Mouse (Mus musculus) MEL (cell line): ENCODE measurements around the gene Pttg1. TPM values are rescaled to one million over a fixed set of nuclear protein-coding genes. Genes with fewer than 3 reads are reported as not detected.

Experiments
- DNase-seq: peaks from one replicate; pipeline ENCODE4 v3.0.0; 2011; ENCODE audit warnings: low read depth, low spot score
- H3K27ac ChIP-seq: 2 replicates; pipeline ENCODE4 v1.5.1; 2012; ENCODE audit warnings: low read depth, mild to moderate bottlenecking, control low read depth, low read length, moderate library complexity; ENCODE audit not compliant: control insufficient read depth
- H3K27me3 ChIP-seq, 2 experiments: fragments of 150-350 bp in 1 of 2; sonication (generic) in 1 of 2; 2 replicates each; pipeline ENCODE4 v1.6.1; 2012; ENCODE audit warnings: low read length in 2 of 2, mild to moderate bottlenecking in 2 of 2, improper control_type of control experiment in 1 of 2, moderate library complexity in 1 of 2; ENCODE audit not compliant: insufficient read depth in 2 of 2, control insufficient read depth in 1 of 2
- H3K36me3 ChIP-seq, 2 experiments: 2 replicates each; pipeline ENCODE4 v1.6.1; 2012 to 2014; ENCODE audit warnings: low read length in 2 of 2, improper control_type of control experiment in 1 of 2, inconsistent platforms in 1 of 2, mild to moderate bottlenecking in 1 of 2; ENCODE audit not compliant: insufficient read depth in 2 of 2, control insufficient read depth in 1 of 2
- H3K4me1 ChIP-seq, 2 experiments: fragments of 150-350 bp in 1 of 2; sonication (generic) in 1 of 2; 2 replicates each; pipeline ENCODE4 v1.6.1; 2012; ENCODE audit warnings: low read length in 2 of 2, improper control_type of control experiment in 1 of 2, mild to moderate bottlenecking in 1 of 2; ENCODE audit not compliant: insufficient read depth in 2 of 2, control insufficient read depth in 1 of 2
- H3K4me3 ChIP-seq, 2 experiments: fragments of 150-350 bp in 1 of 2; sonication (generic) in 1 of 2; 2 replicates each; pipeline ENCODE4 v1.5.1; 2012; ENCODE audit warnings: low read depth in 2 of 2, low read length in 2 of 2, mild to moderate bottlenecking in 2 of 2, moderate library complexity in 2 of 2, control low read depth in 1 of 2, improper control_type of control experiment in 1 of 2; ENCODE audit not compliant: control insufficient read depth in 1 of 2, insufficient read depth in 1 of 2
- H3K79me2 ChIP-seq: 2 replicates; pipeline ENCODE4 v1.6.1; 2012; ENCODE audit warnings: mild to moderate bottlenecking, low read length, moderate library complexity; ENCODE audit not compliant: control insufficient read depth, poor library complexity, insufficient read depth
- H3K9ac ChIP-seq: 2 replicates; pipeline ENCODE4 v1.6.1; 2012; ENCODE audit warnings: low read depth, mild to moderate bottlenecking, control low read depth, low read length, moderate library complexity; ENCODE audit not compliant: control insufficient read depth, poor library complexity, severe bottlenecking
- H3K9me3 ChIP-seq: fragments of 150-350 bp; sonication (generic); replicated peaks from 2 replicates; pipeline ENCODE4 v1.6.1; 2012; ENCODE audit warnings: mild to moderate bottlenecking, low read length, improper control_type of control experiment, moderate library complexity; ENCODE audit not compliant: insufficient read depth
- BHLHE40 ChIP-seq: IDR thresholded peaks from 2 replicates; pipeline ENCODE4 v1.6.1; 2012; ENCODE audit warnings: low read depth, mild to moderate bottlenecking, inconsistent platforms, low read length, improper control_type of control experiment, borderline replicate concordance
- CHD1 ChIP-seq: IDR thresholded peaks from 2 replicates; pipeline ENCODE4 v1.6.1; 2012; ENCODE audit warnings: low read depth, mild to moderate bottlenecking, inconsistent platforms, low read length, improper control_type of control experiment
- CHD2 ChIP-seq: IDR thresholded peaks from 2 replicates; pipeline ENCODE4 v1.6.1; 2011; ENCODE audit warnings: low read length, improper control_type of control experiment
- CTCF ChIP-seq, 3 experiments: IDR thresholded peaks in 2 of 3; conservative IDR thresholded peaks in 1 of 3; 2 replicates each; pipeline ENCODE4 v1.5.1; 2011 to 2012; ENCODE audit warnings: low read length in 3 of 3, low read depth in 2 of 3, mild to moderate bottlenecking in 2 of 3, improper control_type of control experiment in 1 of 3, inconsistent platforms in 1 of 3, mixed read lengths in 1 of 3, moderate library complexity in 1 of 3; ENCODE audit not compliant: control insufficient read depth in 1 of 3, insufficient read depth in 1 of 3, poor library complexity in 1 of 3, severe bottlenecking in 1 of 3
- E2F4 ChIP-seq: IDR thresholded peaks from 2 replicates; pipeline ENCODE4 v1.6.1; 2011; ENCODE audit warnings: low read depth, low read length, improper control_type of control experiment, borderline replicate concordance
- ELF1 ChIP-seq: IDR thresholded peaks from 2 replicates; pipeline ENCODE4 v1.6.1; 2014; ENCODE audit warnings: low read depth, mild to moderate bottlenecking, inconsistent platforms, low read length, improper control_type of control experiment, moderate library complexity
- EP300 ChIP-seq, 2 experiments: IDR thresholded peaks; 2 replicates each; pipeline ENCODE4 v1.6.1; 2011; ENCODE audit warnings: improper control_type of control experiment in 2 of 2, low read length in 2 of 2, low read depth in 1 of 2, mild to moderate bottlenecking in 1 of 2
- ETS1 ChIP-seq: IDR thresholded peaks from 2 replicates; pipeline ENCODE4 v1.6.1; 2012; ENCODE audit warnings: low read depth, mild to moderate bottlenecking, inconsistent platforms, low read length, improper control_type of control experiment, moderate library complexity
- GABPA ChIP-seq: IDR thresholded peaks from 2 replicates; pipeline ENCODE4 v1.6.1; 2012; ENCODE audit warnings: low read depth, mild to moderate bottlenecking, inconsistent platforms, low read length, improper control_type of control experiment, moderate library complexity
- MAFK ChIP-seq: IDR thresholded peaks from 2 replicates; pipeline ENCODE4 v1.6.1; 2011; ENCODE audit warnings: low read depth, mild to moderate bottlenecking, low read length, improper control_type of control experiment, borderline replicate concordance
- MAX ChIP-seq: IDR thresholded peaks from 2 replicates; pipeline ENCODE4 v1.6.1; 2011; ENCODE audit warnings: low read length, improper control_type of control experiment
- MAZ ChIP-seq: IDR thresholded peaks from 2 replicates; pipeline ENCODE4 v1.6.1; 2012; ENCODE audit warnings: low read depth, mild to moderate bottlenecking, inconsistent platforms, low read length, improper control_type of control experiment
- MEF2A ChIP-seq: IDR thresholded peaks from 2 replicates; pipeline ENCODE4 v1.6.1; 2014; ENCODE audit warnings: low read depth, mild to moderate bottlenecking, inconsistent platforms, low read length, improper control_type of control experiment; ENCODE audit not compliant: poor library complexity, insufficient replicate concordance, severe bottlenecking; ENCODE audit errors: extremely low read depth
- MYB ChIP-seq: IDR thresholded peaks from 2 replicates; pipeline ENCODE4 v1.6.1; 2011; ENCODE audit warnings: mild to moderate bottlenecking, low read depth, low read length, improper control_type of control experiment
- MYC ChIP-seq: IDR thresholded peaks from 2 replicates; pipeline ENCODE4 v1.6.1; 2011; ENCODE audit warnings: low read depth, mild to moderate bottlenecking, low read length, improper control_type of control experiment, moderate library complexity
- NRF1 ChIP-seq: IDR thresholded peaks from 2 replicates; pipeline ENCODE4 v1.6.1; 2014; ENCODE audit warnings: low read depth, mild to moderate bottlenecking, inconsistent platforms, low read length, improper control_type of control experiment, moderate library complexity; ENCODE audit not compliant: poor library complexity, insufficient read depth, severe bottlenecking
- POLR2AphosphoS5 ChIP-seq: IDR thresholded peaks from 2 replicates; pipeline ENCODE4 v1.6.1; 2012; ENCODE audit warnings: low read depth, borderline replicate concordance, mild to moderate bottlenecking, inconsistent platforms, low read length, moderate library complexity, mixed read lengths
- TAL1 ChIP-seq: IDR thresholded peaks from 2 replicates; pipeline ENCODE4 v1.6.1; 2012; ENCODE audit warnings: mild to moderate bottlenecking, inconsistent platforms, low read length, moderate library complexity, mixed read lengths
- TCF12 ChIP-seq: IDR thresholded peaks from 2 replicates; pipeline ENCODE4 v1.6.1; 2014; ENCODE audit warnings: low read depth, mild to moderate bottlenecking, inconsistent platforms, low read length, improper control_type of control experiment, moderate library complexity
- UBTF ChIP-seq: IDR thresholded peaks from 2 replicates; pipeline ENCODE4 v1.6.1; 2012; ENCODE audit warnings: low read depth, mild to moderate bottlenecking, inconsistent platforms, low read length, improper control_type of control experiment, moderate library complexity, borderline replicate concordance; ENCODE audit not compliant: insufficient read depth
- USF1 ChIP-seq: IDR thresholded peaks from 2 replicates; pipeline ENCODE4 v1.6.1; 2014; ENCODE audit warnings: low read depth, mild to moderate bottlenecking, inconsistent platforms, low read length, improper control_type of control experiment, moderate library complexity
- ZC3H11A ChIP-seq: IDR thresholded peaks from 2 replicates; pipeline ENCODE4 v1.6.1; 2012; ENCODE audit warnings: low read depth, mild to moderate bottlenecking, inconsistent platforms, low read length, improper control_type of control experiment
- polyA plus RNA-seq, 2 experiments: library from polyadenylated mRNA; stranded (reverse) in 1 of 2; unstranded in 1 of 2; fragments of >175 nt in 1 of 2; fragments of >200 nt in 1 of 2; gene quantifications; 2 replicates each; pipeline versions ENCODE4 v1.2.1 to v1.2.4; 2012; ENCODE audit warnings: low replicate concordance in 2 of 2, low read depth in 1 of 2; ENCODE audit not compliant: insufficient read length in 2 of 2, insufficient read depth in 1 of 2, missing spikeins in 1 of 2
- total RNA-seq: library from RNA; depleted of rRNA; stranded (reverse); fragments of 300-350 nt; gene quantifications from 2 replicates; pipeline ENCODE4 v1.2.3, GENCODE M21; 2012

Pttg1 gene
- total and polyA plus RNA-seq, 3 experiments: 73.6 to 140 TPM; not detected in 1

- H3K9me3 ChIP-seq: no peaks in the 10 kb centered on the region
- H3K4me1 ChIP-seq: no peaks in the 10 kb centered on the region
- no peaks in the 10 kb centered on the region; a peak in 1 of 4 replicates for H3K27me3 ChIP-seq
- no peaks in the 10 kb centered on the region for H3K79me2 ChIP-seq
- H3K36me3 ChIP-seq: no peaks in the 10 kb centered on the region
- DNase-seq: no peak
- no peak overlapping the region for H3K4me3 ChIP-seq
- TF ChIP-seq CHD2: no peak
- no peak for TF ChIP-seq TAL1
- TF ChIP-seq POLR2AphosphoS5: no peak
- no peak for TF ChIP-seq E2F4
- TF ChIP-seq ELF1: no peak
- TF ChIP-seq UBTF: no peak
- no peak for TF ChIP-seq TCF12
- TF ChIP-seq ZC3H11A: no peak
- no peak for TF ChIP-seq CHD1
- no peak for TF ChIP-seq MEF2A
- TF ChIP-seq, all 39 proteins: peak for 0
- H3K9ac ChIP-seq: no peak overlapping the region
- H3K27ac ChIP-seq: no peak overlapping the region
Observed at GRCm38 (mm10) chr11:43385055-43385649, 40.9 kb downstream of the Pttg1 start.

- H3K27ac ChIP-seq: no peak overlapping the region
- no peak overlapping the region for H3K9ac ChIP-seq
- no peaks in the 10 kb centered on the region; a peak in 1 of 4 replicates for H3K27me3 ChIP-seq
- no peak overlapping the region for H3K4me3 ChIP-seq
- no peaks in the 10 kb centered on the region for H3K9me3 ChIP-seq
- DNase-seq: no peak
- TF ChIP-seq E2F4: no peak
- no peak for TF ChIP-seq USF1
- TF ChIP-seq ZC3H11A: no peak
- TF ChIP-seq MYB: no peak
- TF ChIP-seq CTCF (IDR thresholded peaks at IDR 0.05 in 2 of 3, conservative IDR thresholded peaks at IDR 0.05 in 1 of 3; ENCODE audit: control insufficient read depth in 1 of 3, insufficient read depth in 1 of 3, low read depth in 2 of 3, low read length in 3 of 3, poor library complexity in 1 of 3, severe bottlenecking in 1 of 3): no peak
- TF ChIP-seq MAX: no peak
- TF ChIP-seq GABPA: no peak
- TF ChIP-seq EP300 (IDR thresholded peaks at IDR 0.05; ENCODE audit: low read depth in 1 of 2, low read length in 2 of 2): no peak
- TF ChIP-seq MYC: no peak
- TF ChIP-seq MAZ: no peak
- no peak for TF ChIP-seq BHLHE40
- TF ChIP-seq CHD2: no peak
- no peak for TF ChIP-seq MAFK
- TF ChIP-seq MEF2A: no peak
- TF ChIP-seq NRF1: no peak
- no peak for TF ChIP-seq ETS1
- no peaks in the 10 kb centered on the region for H3K4me1 ChIP-seq
- no peaks in the 10 kb centered on the region for H3K36me3 ChIP-seq
- no peaks in the 10 kb centered on the region for H3K79me2 ChIP-seq
Observed at GRCm38 (mm10) chr11:43383581-43383980, 42.5 kb downstream of the Pttg1 start.
